Mouse (Mus musculus) myocyte (in vitro differentiated cells): ENCODE measurements around the gene Neu1.

Experiments
- CEBPB ChIP-seq: IDR thresholded peaks from 2 replicates; pipeline ENCODE4 v1.6.1; 2011; ENCODE audit warnings: mild to moderate bottlenecking, moderate library complexity; ENCODE audit not compliant: poor library complexity, insufficient read depth, severe bottlenecking
- POLR2A ChIP-seq: IDR thresholded peaks from one replicate; pipeline ENCODE4 v1.6.1; 2011; ENCODE audit warnings: low read depth, mild to moderate bottlenecking, control low read depth, moderate library complexity; ENCODE audit not compliant: insufficient read length
- POLR2AphosphoS2 ChIP-seq: IDR thresholded peaks from one replicate; pipeline ENCODE4 v1.6.1; 2011; ENCODE audit warnings: low read depth, control low read depth; ENCODE audit not compliant: insufficient read length
- TCF12 ChIP-seq: IDR thresholded peaks from one replicate; pipeline ENCODE4 v1.6.1; 2011; ENCODE audit warnings: mild to moderate bottlenecking, control low read depth; ENCODE audit not compliant: poor library complexity, insufficient read depth, severe bottlenecking
- USF1 ChIP-seq: IDR thresholded peaks from one replicate; pipeline ENCODE4 v1.6.1; 2011; ENCODE audit warnings: low read depth, mild to moderate bottlenecking, control low read depth, moderate library complexity

DNA sequence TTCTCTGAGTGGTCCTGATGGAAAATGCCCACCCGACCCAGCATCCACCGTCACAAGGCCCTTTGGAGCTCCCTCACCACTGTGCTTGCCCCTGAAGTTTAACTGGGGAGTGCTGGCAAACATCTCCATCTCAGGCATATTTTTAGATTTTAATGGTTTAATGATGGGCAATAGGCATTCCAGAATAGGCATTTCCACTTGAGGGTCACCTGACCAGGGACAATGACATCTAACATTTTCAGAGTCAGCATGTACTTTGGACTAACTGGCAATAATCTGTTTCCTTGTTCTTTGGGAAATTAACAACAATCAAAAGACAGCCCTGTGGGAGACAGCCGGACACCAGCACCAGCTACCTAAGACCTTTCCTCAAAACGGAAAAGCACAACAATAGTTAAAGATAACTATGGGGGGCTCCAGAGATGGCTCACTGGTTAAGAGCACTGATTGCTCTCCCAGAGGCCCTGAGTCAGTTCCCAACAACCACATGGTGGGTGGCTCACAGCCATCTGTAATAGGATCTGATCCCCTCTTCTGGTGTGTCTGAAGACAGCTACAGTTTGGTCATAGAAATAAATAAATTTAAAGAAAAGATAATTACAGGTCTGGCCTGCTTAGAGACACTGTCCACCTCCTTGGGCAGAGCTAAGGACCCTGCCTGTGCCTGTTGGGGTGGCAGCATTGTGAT, 12.2 kb downstream of the Neu1 start:
- TF ChIP-seq POLR2A (no peak), USF1 (no peak), CEBPB (no peak), TCF12 (no peak), POLR2AphosphoS2 (no peak)
